Mouse (Mus musculus): Measurements from ENCODE around the gene Diras2. TPM values are rescaled to one million over a fixed set of nuclear protein-coding genes. Genes with fewer than 3 reads are reported as not detected.

Diras2 gene
- polyA plus RNA-seq, 1 experiment from 2014 or later = 5.0 TPM

DNA sequence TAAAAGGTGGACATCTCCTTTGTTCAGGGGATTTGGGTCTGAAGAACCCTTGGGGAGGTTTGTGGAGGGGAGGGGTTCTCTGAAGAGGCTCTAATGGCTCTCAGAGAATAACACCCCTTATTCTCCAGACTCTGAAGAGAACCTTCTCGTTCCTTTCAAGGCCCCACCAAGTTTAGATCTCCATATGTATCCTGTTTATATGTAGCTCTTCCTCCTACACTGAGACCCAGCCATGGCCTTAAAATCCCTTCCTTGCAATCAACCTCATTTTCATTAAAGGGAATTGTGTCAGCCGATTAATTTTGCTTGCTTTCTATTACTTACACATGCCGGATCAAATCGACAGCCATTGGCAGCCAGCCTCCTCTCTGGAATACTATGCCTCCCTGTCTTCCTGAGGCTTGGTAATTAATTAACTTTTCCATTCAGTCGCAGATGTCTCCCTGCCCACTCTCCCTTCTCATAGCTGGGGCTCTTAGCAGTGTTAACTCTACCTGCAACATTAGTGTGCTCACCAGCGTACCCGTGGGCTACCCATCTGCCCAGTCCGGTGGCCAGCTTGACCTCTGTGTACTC, 38.2 kb upstream of the Diras2 start:
- no peaks in the 10 kb centered on the region for H3K36me3 ChIP-seq
- ATAC-seq (ENCODE audit: low FRiP score, low read depth) = no peak
- no peak overlapping the region for H3K4me3 ChIP-seq
- H3K4me1 ChIP-seq (replicated peaks) = peaks cover 14% of the 10 kb centered on the region
- H3K27ac ChIP-seq (replicated peaks) = no peak overlapping the region
- 0 out of 2 replicates have a peak, but pooled peaks cover 2% of the 10 kb centered on the region for H3K27me3 ChIP-seq
- WGBS = 33% methylated on average over 8 of the region's 8 CpGs
- H3K9ac ChIP-seq = no peak overlapping the region
- no peaks in the 10 kb centered on the region for H3K9me3 ChIP-seq
- H3K4me2 ChIP-seq = no peak overlapping the region

DNA sequence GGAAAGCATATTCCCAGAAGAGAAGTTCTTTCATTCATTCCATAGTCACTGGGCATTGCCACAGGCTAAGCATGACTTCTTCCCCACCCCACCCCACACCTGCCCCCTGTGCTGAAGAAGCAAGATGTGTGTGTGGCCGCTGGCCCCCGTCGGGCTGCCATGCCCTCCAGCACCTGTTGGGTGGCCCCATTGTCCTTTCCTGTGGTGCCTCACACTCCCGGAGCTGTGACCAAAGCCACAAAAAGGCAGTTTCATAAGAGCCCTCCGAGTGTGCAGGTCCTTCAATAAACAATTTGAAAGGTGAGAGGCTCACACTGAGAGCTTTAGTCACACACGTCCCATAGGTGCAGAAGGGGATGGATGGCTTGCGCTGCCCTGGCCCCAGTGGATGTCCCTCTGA, 35.7 kb upstream of the Diras2 start:
- 83% methylated on average over 7 of the region's 7 CpGs for WGBS
- Histone ChIP-seq H3K4me2 (no peak overlapping the region), H3K4me1 (replicated peaks) (peaks cover 24% of the 10 kb centered on the region), H3K36me3 (no peaks in the 10 kb centered on the region), H3K9ac (no peak overlapping the region), H3K27me3 (0 out of 2 replicates have a peak, but pooled peaks cover 2% of the 10 kb centered on the region), H3K9me3 (no peaks in the 10 kb centered on the region), H3K4me3 (no peak overlapping the region), H3K27ac (replicated peaks) (no peak overlapping the region)
- ATAC-seq (ENCODE audit: low FRiP score, low read depth) = no peak

DNA sequence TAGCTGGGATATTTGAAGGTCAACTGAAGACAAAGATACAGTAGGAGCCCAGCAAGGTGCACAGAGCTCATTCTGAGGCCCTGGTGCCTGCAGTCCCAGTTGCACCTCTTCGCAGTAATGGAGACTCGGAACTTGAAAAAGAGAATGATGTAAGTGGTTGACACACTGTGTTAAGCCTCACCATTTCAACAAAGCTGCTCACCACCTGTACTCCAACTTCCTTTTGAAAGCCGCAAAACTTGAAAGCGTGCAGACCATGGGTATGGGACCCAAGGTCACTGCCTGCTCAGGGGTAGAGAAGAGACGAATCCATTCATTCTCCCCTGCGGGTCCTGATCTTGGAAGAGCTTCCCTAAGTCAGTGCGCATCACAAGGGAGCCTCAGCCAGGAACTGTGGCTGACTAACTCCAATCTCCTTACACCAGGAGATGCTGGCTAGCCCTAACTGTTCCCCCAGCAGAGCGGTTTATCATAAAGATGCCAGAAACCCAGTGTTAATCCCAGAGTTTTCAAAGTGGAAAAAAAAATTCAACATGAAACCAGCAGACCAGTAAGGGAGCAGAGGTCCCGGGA, 35.2 kb upstream of the Diras2 start:
- H3K27me3 ChIP-seq = 0 out of 2 replicates have a peak, but pooled peaks cover 2% of the 10 kb centered on the region
- WGBS = 93% methylated on average over 9 of the region's 9 CpGs
- no peak overlapping the region for H3K9ac ChIP-seq

DNA sequence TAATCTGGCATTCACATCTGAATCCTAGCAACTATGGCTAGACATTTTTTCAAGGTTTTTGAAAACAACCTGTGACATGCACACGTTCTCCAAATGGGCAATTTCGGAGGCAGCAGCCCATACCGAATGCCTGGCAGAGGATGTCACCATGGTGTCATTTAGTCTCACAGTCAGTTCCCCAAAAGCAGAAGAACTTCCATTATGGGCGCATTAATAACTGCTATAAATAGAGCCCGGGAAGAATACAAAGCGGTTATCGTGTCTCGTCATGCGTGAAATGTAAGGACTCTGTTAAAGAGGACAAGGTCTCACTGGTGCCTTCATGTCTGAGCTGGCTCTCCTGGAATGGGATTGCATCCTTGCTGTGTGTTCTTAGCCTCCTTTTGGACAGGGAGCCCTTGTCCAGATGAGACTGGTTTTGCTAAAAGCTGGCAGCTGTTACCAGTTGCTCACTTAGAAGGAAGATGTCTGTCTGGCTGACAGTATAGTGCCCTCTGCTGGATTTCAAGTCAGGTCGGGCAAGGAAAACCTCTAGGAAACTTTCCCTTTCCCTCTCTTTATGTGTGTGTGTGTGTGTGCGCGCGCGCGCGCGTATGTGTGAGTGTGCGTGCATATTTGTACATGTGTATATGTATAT, 34.1 kb upstream of the Diras2 start:
- Histone ChIP-seq H3K4me2 (no peak overlapping the region), H3K9me3 (no peaks in the 10 kb centered on the region), H3K9ac (no peak overlapping the region), H3K36me3 (no peaks in the 10 kb centered on the region), H3K27ac (replicated peaks) (no peak overlapping the region), H3K27me3 (0 out of 2 replicates have a peak, but pooled peaks cover 2% of the 10 kb centered on the region), H3K4me1 (replicated peaks) (peaks cover 30% of the 10 kb centered on the region), H3K4me3 (no peak overlapping the region)
- ATAC-seq (ENCODE audit: low FRiP score, low read depth) = no peak
- 68% methylated on average over 18 of the region's 18 CpGs for WGBS

More for the DNA sequence above, 35.2 kb upstream of the Diras2 start:
- H3K9me3 ChIP-seq = no peaks in the 10 kb centered on the region
- no peak overlapping the region for H3K4me3 ChIP-seq
- H3K4me1 ChIP-seq (replicated peaks) = peaks cover 29% of the 10 kb centered on the region
- H3K27ac ChIP-seq (replicated peaks) = no peak overlapping the region
- no peaks in the 10 kb centered on the region for H3K36me3 ChIP-seq
- H3K4me2 ChIP-seq = no peak overlapping the region
- ATAC-seq (ENCODE audit: low FRiP score, low read depth) = no peak

DNA sequence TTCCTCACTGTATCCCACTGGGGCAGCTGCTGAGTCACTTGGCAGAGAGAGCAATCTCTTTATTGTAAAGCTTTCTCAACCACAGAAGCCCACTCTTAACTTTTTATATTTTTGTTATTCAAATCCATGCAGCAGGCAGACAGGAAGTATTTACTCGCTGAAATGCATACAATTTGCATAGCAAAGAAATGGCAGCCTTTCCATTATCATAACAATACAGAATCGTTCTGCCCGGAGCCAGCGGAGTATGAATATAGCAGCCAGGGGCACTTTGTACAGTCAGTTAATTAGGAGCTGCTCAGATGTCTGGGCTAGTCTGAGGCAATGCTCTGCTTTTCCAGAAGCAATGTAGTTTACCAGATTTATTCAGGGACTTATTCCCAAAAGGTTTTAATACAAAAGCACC, 31.1 kb upstream of the Diras2 start:
- Histone ChIP-seq H3K9me3 (no peaks in the 10 kb centered on the region), H3K4me1 (replicated peaks) (peaks cover 21% of the 10 kb centered on the region), H3K36me3 (no peaks in the 10 kb centered on the region), H3K9ac (no peak overlapping the region), H3K27me3 (0 out of 2 replicates have a peak, but pooled peaks cover 3% of the 10 kb centered on the region), H3K4me2 (peak overlapping the region; percentile 18; the same call in 1 of the 2 replicates), H3K4me3 (no peak overlapping the region), H3K27ac (replicated peaks) (no peak overlapping the region)
- ATAC-seq (ENCODE audit: low FRiP score, low read depth) = no peak
- WGBS = 9% methylated on average over 4 of the region's 4 CpGs

DNA sequence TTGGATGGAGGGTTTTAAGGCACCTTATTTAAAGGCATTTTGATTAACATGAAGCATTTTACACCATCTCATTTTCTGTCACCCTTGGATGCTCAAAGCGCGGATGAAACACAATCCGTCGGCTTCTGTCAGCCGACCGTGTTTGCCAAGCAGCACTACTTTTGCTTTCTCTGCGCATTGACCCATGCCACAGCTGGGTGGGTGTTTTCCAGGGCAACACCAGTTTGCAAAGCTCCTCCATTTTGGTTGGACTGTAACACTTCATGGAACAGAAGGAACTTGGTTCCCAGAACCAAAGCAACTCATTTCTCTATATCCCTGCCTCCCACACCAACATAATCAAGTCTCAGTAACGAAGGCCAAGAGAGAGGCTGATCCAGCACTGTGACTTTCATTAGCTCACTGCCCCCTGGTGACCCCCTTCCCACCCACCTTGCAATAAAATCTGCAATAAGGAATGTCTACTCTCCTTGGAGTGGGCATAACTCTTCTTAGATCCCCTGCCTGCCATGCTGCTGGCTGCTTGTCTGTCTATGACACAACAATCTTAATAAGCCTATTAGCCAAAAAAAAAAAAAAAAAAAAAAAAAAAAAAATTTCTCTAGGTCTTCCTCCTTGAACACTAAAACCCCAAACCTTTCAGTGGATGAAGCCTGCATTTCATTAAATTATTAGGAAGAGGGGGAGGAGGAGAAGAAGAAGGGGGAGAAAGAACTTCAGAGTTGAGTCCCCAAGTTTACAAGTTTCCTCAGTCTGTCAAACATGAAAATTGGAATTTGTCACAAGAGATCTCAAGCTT, 30.5 kb upstream of the Diras2 start:
- Histone ChIP-seq H3K36me3 (no peaks in the 10 kb centered on the region), H3K9ac (no peak overlapping the region), H3K27me3 (0 out of 2 replicates have a peak, but pooled peaks cover 3% of the 10 kb centered on the region), H3K4me2 (no peak overlapping the region), H3K27ac (replicated peaks) (no peak overlapping the region), H3K9me3 (no peaks in the 10 kb centered on the region), H3K4me1 (replicated peaks) (peaks cover 21% of the 10 kb centered on the region), H3K4me3 (no peak overlapping the region)
- no peak for ATAC-seq (ENCODE audit: low FRiP score, low read depth)
- 57% methylated on average over 8 of the region's 8 CpGs for WGBS

DNA sequence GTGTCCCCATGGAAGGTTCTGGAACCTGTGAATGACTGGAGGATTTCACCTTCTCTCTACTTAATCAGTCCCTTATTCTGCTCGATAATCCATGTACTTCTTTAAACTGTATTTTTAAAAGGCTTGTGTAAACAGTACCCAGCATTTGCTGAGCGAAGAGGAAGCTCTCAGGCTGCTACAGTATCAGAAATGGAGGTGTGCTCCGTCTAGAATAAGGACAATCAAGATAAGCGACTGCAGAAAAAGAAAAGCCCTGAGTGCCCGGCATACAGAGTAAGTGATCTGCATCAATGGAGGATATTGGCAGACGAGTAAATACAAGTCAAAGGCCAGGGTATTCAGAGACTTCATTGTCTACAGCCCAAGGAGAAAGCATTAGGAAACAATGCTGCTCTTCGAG, 26.3 kb upstream of the Diras2 start:
- Histone ChIP-seq H3K27me3 (0 out of 2 replicates have a peak, but pooled peaks cover 3% of the 10 kb centered on the region), H3K9ac (no peak overlapping the region), H3K27ac (replicated peaks) (no peak overlapping the region), H3K4me2 (no peak overlapping the region), H3K4me1 (replicated peaks) (peaks cover 12% of the 10 kb centered on the region), H3K9me3 (no peaks in the 10 kb centered on the region), H3K4me3 (no peak overlapping the region), H3K36me3 (no peaks in the 10 kb centered on the region)
- 48% methylated on average over 7 of the region's 7 CpGs for WGBS
- no peak for ATAC-seq (ENCODE audit: low FRiP score, low read depth)

DNA sequence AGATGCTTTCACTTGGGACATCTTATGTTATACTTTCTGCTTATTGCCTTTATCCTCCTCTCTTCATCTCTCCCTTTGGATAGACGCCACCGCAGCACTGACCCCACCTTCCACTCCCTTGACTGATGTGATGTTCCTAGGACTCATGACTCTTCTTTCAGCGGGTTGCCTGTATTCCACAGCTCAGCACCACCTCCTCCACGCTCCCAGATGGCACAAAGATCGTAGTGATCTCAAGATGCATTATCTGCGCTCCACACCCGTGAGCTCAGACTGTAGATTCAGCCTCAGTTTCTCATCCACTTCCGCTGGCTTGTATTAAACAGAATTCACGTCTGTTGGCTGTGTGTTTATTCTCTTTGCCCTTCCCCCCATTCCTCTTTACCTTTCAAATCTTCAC, 23.6 kb upstream of the Diras2 start:
- WGBS = 88% methylated on average over 9 of the region's 9 CpGs
- H3K4me3 ChIP-seq = no peak overlapping the region
- ATAC-seq (ENCODE audit: low FRiP score, low read depth) = no peak

DNA sequence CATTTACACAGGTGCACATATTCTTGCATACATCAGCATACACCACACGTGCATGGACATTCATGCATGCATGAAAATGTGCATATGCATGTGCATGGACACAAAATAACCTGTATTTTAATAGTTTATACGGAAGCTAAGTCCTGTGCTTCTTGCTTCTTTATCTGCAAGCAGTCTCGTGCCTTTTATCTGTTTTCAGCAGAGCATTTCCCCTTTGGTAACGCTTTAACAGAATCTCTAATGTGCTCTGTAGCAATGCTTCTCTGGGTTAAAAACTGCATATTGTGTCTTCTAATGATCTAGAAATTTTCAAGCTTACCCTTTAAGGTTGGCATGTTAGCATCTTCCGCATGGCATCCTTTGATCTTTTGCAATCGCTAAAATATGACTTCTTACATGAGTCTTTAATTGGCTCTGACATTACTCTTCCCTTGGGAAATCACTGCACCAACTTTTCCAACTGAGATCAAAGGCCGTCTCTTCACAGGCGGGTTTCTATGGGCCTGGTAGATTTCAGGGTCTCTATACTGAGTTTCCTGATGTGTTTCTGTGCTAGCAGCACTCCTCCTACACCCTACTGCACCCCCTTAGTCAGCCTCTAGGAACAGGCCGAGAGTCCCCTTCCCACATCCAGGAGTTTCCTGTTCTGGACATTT, 21.9 kb upstream of the Diras2 start:
- no peak for ATAC-seq (ENCODE audit: low FRiP score, low read depth)
- WGBS = 65% methylated on average over 9 of the region's 9 CpGs
- no peaks in the 10 kb centered on the region for H3K4me1 ChIP-seq (replicated peaks)
- no peaks in the 10 kb centered on the region for H3K9me3 ChIP-seq
- H3K4me3 ChIP-seq = no peak overlapping the region
- H3K36me3 ChIP-seq = no peaks in the 10 kb centered on the region
- H3K9ac ChIP-seq = no peak overlapping the region
- no peak overlapping the region for H3K27ac ChIP-seq (replicated peaks)
- H3K27me3 ChIP-seq = no peaks in the 10 kb centered on the region
- H3K4me2 ChIP-seq = no peak overlapping the region

More for the DNA sequence above, 23.6 kb upstream of the Diras2 start:
- H3K27me3 ChIP-seq = 0 out of 2 replicates have a peak, but pooled peaks cover under 1% of the 10 kb centered on the region
- H3K27ac ChIP-seq (replicated peaks) = no peak overlapping the region
- H3K36me3 ChIP-seq = no peaks in the 10 kb centered on the region
- H3K4me2 ChIP-seq = no peak overlapping the region
- no peaks in the 10 kb centered on the region for H3K4me1 ChIP-seq (replicated peaks)
- no peaks in the 10 kb centered on the region for H3K9me3 ChIP-seq
- H3K9ac ChIP-seq = no peak overlapping the region

DNA sequence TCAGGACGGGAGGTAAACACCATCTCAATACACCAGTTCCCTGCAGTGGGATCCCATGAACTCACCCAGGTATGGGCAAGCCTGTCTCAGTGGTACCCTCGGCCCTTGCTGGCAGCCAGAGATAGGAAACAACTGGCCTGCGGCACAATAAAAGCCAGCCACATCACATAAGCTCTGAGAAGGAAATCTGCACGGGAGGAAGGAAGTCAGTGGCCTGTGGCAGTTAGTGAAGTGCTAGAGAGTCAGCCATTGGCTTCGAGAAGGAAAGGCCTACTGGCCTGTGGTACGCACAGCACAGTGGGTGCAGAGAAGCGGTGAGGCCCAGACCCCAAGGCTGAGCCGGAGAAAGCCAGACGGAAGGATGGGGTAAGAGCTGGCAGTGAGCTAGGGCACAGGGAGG, 20.2 kb upstream of the Diras2 start:
- H3K4me2 ChIP-seq = no peak overlapping the region
- H3K4me3 ChIP-seq = no peak overlapping the region
- H3K36me3 ChIP-seq = no peaks in the 10 kb centered on the region
- no peaks in the 10 kb centered on the region for H3K27me3 ChIP-seq
- no peak for ATAC-seq (ENCODE audit: low FRiP score, low read depth)
- no peak overlapping the region for H3K9ac ChIP-seq
- no peaks in the 10 kb centered on the region for H3K4me1 ChIP-seq (replicated peaks)
- WGBS = 83% methylated on average over 9 of the region's 9 CpGs
- H3K27ac ChIP-seq (replicated peaks) = no peak overlapping the region
- H3K9me3 ChIP-seq = no peaks in the 10 kb centered on the region

DNA sequence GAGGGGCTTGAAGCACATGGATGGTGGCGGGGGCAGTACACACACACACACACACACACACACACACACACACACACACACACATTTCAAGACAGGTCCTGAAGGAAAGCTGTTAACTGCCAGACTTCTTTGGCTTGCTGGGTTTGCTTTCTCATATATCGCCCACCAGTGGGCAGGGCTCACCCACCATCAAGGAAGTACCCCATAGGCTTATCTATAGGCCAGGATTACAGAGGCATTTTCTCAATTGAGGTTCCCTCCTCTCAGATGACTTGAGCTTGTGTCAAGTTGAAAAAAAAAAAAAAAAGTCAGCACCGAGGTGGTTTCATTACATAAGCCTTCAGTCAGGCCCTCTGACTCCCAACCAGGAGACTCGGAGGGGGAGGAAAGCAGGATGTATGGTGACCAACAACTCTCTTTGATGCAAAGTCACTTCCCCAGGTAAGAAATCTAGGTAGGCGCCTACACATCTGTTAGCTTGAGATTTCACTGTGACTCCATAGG, 19.7 kb upstream of the Diras2 start:
- Histone ChIP-seq H3K9me3 (no peaks in the 10 kb centered on the region), H3K27ac (replicated peaks) (no peak overlapping the region), H3K4me3 (no peak overlapping the region), H3K4me1 (replicated peaks) (no peaks in the 10 kb centered on the region), H3K36me3 (no peaks in the 10 kb centered on the region), H3K4me2 (no peak overlapping the region), H3K9ac (no peak overlapping the region), H3K27me3 (no peaks in the 10 kb centered on the region)
- ATAC-seq (ENCODE audit: low FRiP score, low read depth) = no peak
- WGBS = 85% methylated on average over 5 of the region's 5 CpGs
